Mouse (Mus musculus) forelimb bud, embryonic 11.5 days (tissue): Measurements from ENCODE around the gene Lrrc3c.
A peak's percentile ranks its signal among the peaks of the same experiment; 100 is the strongest.

Experiments used
- DNase-seq: peaks from one replicate; pipeline ENCODE4 v3.0.0-alpha.2; 2012; ENCODE audit warnings: low read depth, low spot score

Gene Lrrc3c

GRCm38 (mm10) chr11:98597991-98598390 is at the start of gene Lrrc3c:
Gene Lrrc3c, plus strand, starts transcription at chr11:98598291.
- no peak for DNase-seq

GRCm38 (mm10) chr11:98549363-98549762 is 48.7 kb upstream of the Lrrc3c start:
- DNase-seq = no peak

GRCm38 (mm10) chr11:98550311-98550974 is 47.6 kb upstream of the Lrrc3c start:
- DNase-seq = no peak

- DNase-seq = peak; percentile 92
Measured at GRCm38 (mm10) chr11:98550975-98551828, 46.9 kb upstream of the Lrrc3c start, which contains the start of gene Zpbp2. Gene Zpbp2, plus strand, starts transcription at chr11:98551097.

GRCm38 (mm10) chr11:98553966-98554365 is 44.1 kb upstream of the Lrrc3c start:
- no peak for DNase-seq

GRCm38 (mm10) chr11:98555124-98555700 is 42.9 kb upstream of the Lrrc3c start:
- DNase-seq = no peak

- peak; percentile 34 for DNase-seq
Measured at GRCm38 (mm10) chr11:98560942-98561341, 37.1 kb upstream of the Lrrc3c start.

GRCm38 (mm10) chr11:98563025-98563424 is 35.1 kb upstream of the Lrrc3c start:
- DNase-seq = no peak

- no peak for DNase-seq
Measured at GRCm38 (mm10) chr11:98563921-98564414, 34.1 kb upstream of the Lrrc3c start.

GRCm38 (mm10) chr11:98568326-98568725 is 29.8 kb upstream of the Lrrc3c start:
- DNase-seq = no peak

GRCm38 (mm10) chr11:98569461-98569860 is 28.6 kb upstream of the Lrrc3c start:
- no peak for DNase-seq

- no peak for DNase-seq
Measured at GRCm38 (mm10) chr11:98577776-98578175, 20.3 kb upstream of the Lrrc3c start.

GRCm38 (mm10) chr11:98580301-98581121 is 17.6 kb upstream of the Lrrc3c start:
- DNase-seq = no peak

- DNase-seq = no peak
Measured at GRCm38 (mm10) chr11:98581286-98582029, 16.6 kb upstream of the Lrrc3c start.

GRCm38 (mm10) chr11:98582030-98582388 is 16.1 kb upstream of the Lrrc3c start:
- no peak for DNase-seq

- no peak for DNase-seq
Measured at GRCm38 (mm10) chr11:98582551-98583264, 15.4 kb upstream of the Lrrc3c start.

- no peak for DNase-seq
Measured at GRCm38 (mm10) chr11:98583265-98583552, 14.9 kb upstream of the Lrrc3c start.

GRCm38 (mm10) chr11:98583571-98583970 is 14.5 kb upstream of the Lrrc3c start:
- no peak for DNase-seq

- no peak for DNase-seq
Measured at GRCm38 (mm10) chr11:98584146-98584545, 13.9 kb upstream of the Lrrc3c start.

GRCm38 (mm10) chr11:98584629-98585177 is 13.4 kb upstream of the Lrrc3c start:
- DNase-seq = no peak
